Mouse (Mus musculus) layer of hippocampus, postnatal 14 days (tissue): ENCODE measurements around the gene Prkab2. TPM values are rescaled to one million over a fixed set of nuclear protein-coding genes. Genes with fewer than 3 reads are reported as not detected.

ENCODE experiments used
- DNase-seq, 2 experiments: peaks; one replicate each; pipeline ENCODE4 v3.0.0; 2021 to 2022; ENCODE audit warnings: low spot score in 2 of 2, mixed read lengths in 1 of 2
- long read RNA-seq, 2 experiments: library from polyadenylated mRNA; stranded (forward); transcript quantifications; one replicate each; pipeline ENCODE4 v2.0.0; 2021
- total RNA-seq, 2 experiments: library from RNA; stranded (reverse); gene quantifications; 2 replicates each; pipeline ENCODE4 v1.2.3; 2021

Gene Prkab2
- total RNA-seq = 10 to 100 TPM; 36.5 to 38.2 TPM
- long read RNA-seq, experiment 1, full-length matches to known transcripts = 4 of 26 reads
- long read RNA-seq, experiment 1, partial matches to known transcripts = 6 of 26 reads
- long read RNA-seq, experiment 1, other reads (novel, unspliced or antisense) = 16 of 26 reads
- long read RNA-seq, experiment 2, full-length matches to known transcripts = 7 of 25 reads
- long read RNA-seq, experiment 2, partial matches to known transcripts = 6 of 25 reads
- long read RNA-seq, experiment 2, other reads (novel, unspliced or antisense) = 12 of 25 reads

- DNase-seq = peak; percentile 98 to 99
These were observed at the start of gene Prkab2 for GRCm38 (mm10) chr3:97657655-97658411. Prkab2 (plus strand) TSS chr3:97658193.

- no peak for DNase-seq
These were observed 48.7 kb upstream of the Prkab2 start for GRCm38 (mm10) chr3:97609201-97609844.

GRCm38 (mm10) chr3:97609845-97610410 lies 48.1 kb upstream of the Prkab2 start, which contains the start of gene Chd1l:
Chd1l (minus strand) TSS chr3:97610203.
- DNase-seq = peak; percentile 89 to 96

GRCm38 (mm10) chr3:97611021-97611420 lies 47.0 kb upstream of the Prkab2 start:
- no peak for DNase-seq

GRCm38 (mm10) chr3:97615154-97615553 lies 42.8 kb upstream of the Prkab2 start:
- no peak for DNase-seq

- no peak for DNase-seq
These were observed 42.1 kb upstream of the Prkab2 start for GRCm38 (mm10) chr3:97615933-97616332.

GRCm38 (mm10) chr3:97617091-97617825 lies 40.7 kb upstream of the Prkab2 start:
- DNase-seq = no peak

- no peak for DNase-seq
These were observed 40.1 kb upstream of the Prkab2 start for GRCm38 (mm10) chr3:97617899-97618298.

GRCm38 (mm10) chr3:97620657-97621056 lies 37.3 kb upstream of the Prkab2 start:
- DNase-seq = no peak

- no peak for DNase-seq
These were observed 33.4 kb upstream of the Prkab2 start for GRCm38 (mm10) chr3:97624611-97625010.

- DNase-seq = no peak
These were observed 30.1 kb upstream of the Prkab2 start for GRCm38 (mm10) chr3:97627893-97628292.

GRCm38 (mm10) chr3:97628391-97629001 lies 29.5 kb upstream of the Prkab2 start, which contains the start of gene Fmo5:
Fmo5 (plus strand) TSS chr3:97628804.
- DNase-seq = no peak

- DNase-seq = no peak
These were observed 28.1 kb upstream of the Prkab2 start for GRCm38 (mm10) chr3:97629941-97630340.

- DNase-seq = no peak
These were observed 27.2 kb upstream of the Prkab2 start for GRCm38 (mm10) chr3:97630746-97631145.

GRCm38 (mm10) chr3:97631258-97631860 lies 26.6 kb upstream of the Prkab2 start:
- no peak for DNase-seq

- DNase-seq = no peak
These were observed 24.5 kb upstream of the Prkab2 start for GRCm38 (mm10) chr3:97633456-97633855.

GRCm38 (mm10) chr3:97634288-97634761 lies 23.7 kb upstream of the Prkab2 start:
- no peak for DNase-seq

- no peak for DNase-seq
These were observed 16.6 kb upstream of the Prkab2 start for GRCm38 (mm10) chr3:97641396-97641795.

- DNase-seq = no peak
These were observed 16.0 kb upstream of the Prkab2 start for GRCm38 (mm10) chr3:97642001-97642400.

GRCm38 (mm10) chr3:97648518-97648917 lies 9.5 kb upstream of the Prkab2 start:
- no peak for DNase-seq
